Mouse (Mus musculus): Measurements from ENCODE around the gene Nup107. TPM values are rescaled to one million over a fixed set of nuclear protein-coding genes. Genes with fewer than 3 reads are reported as not detected.
A peak's percentile ranks its signal among the peaks of the same experiment; 100 is the strongest.

Gene Nup107
- polyA plus RNA-seq, 1 experiment from 2014 or later: 45.2 TPM

- Histone ChIP-seq H3K4me1 (ENCODE audit: control insufficient read depth, insufficient read depth, low read length) (peaks cover 15% of the 10 kb centered on the region), H3K4me3 (replicated peaks; ENCODE audit: low read depth, low read length) (peak within 1 kb of the TSS; percentile 94), H3K9ac (replicated peaks; ENCODE audit: low read length) (peak within 1 kb of the TSS; percentile 100), H3K27ac (replicated peaks; ENCODE audit: low read depth, low read length) (peak within 1 kb of the TSS; percentile 99), H3K9me3 (ENCODE audit: control insufficient read depth, low read length) (no peaks in the 10 kb centered on the region), H3K36me3 (ENCODE audit: control insufficient read depth, insufficient read depth, low read length) (peaks cover 15% of the 10 kb centered on the region), H3K4me2 (ENCODE audit: low read length) (peak within 1 kb of the TSS; percentile 71), H3K27me3 (ENCODE audit: control insufficient read depth, insufficient read depth, low read length) (no peaks in the 10 kb centered on the region)
- under 1% methylated on average over 52 of the region's 52 CpGs for WGBS
- DNase-seq (peak; percentile 99), ATAC-seq (ENCODE audit: low FRiP score, low TSS enrichment) (peak; percentile 95)
Observed at GRCm38 (mm10) chr10:117710604-117711141, 81.8 kb downstream of the Nup107 start, which contains the start of gene Mdm2. Gene Mdm2, minus strand, starts transcription at chr10:117710758.

GRCm38 (mm10) chr10:117709930-117710603, 82.4 kb downstream of the Nup107 start:
- H3K4me2 ChIP-seq (ENCODE audit: low read length): peak overlapping the region; percentile 69
- no peaks in the 10 kb centered on the region for H3K9me3 ChIP-seq (ENCODE audit: control insufficient read depth, low read length)
- ATAC-seq (ENCODE audit: low FRiP score, low TSS enrichment) (peak; percentile 77), DNase-seq (peak; percentile 92)
- H3K27ac ChIP-seq (replicated peaks; ENCODE audit: low read depth, low read length): peak overlapping the region; percentile 99
- WGBS: under 1% methylated on average over 71 of the region's 71 CpGs
- no peaks in the 10 kb centered on the region for H3K27me3 ChIP-seq (ENCODE audit: control insufficient read depth, insufficient read depth, low read length)
- peaks cover 20% of the 10 kb centered on the region for H3K36me3 ChIP-seq (ENCODE audit: control insufficient read depth, insufficient read depth, low read length)
- H3K4me3 ChIP-seq (replicated peaks; ENCODE audit: low read depth, low read length): peak overlapping the region; percentile 94
- H3K4me1 ChIP-seq (ENCODE audit: control insufficient read depth, insufficient read depth, low read length): peaks cover 15% of the 10 kb centered on the region
- H3K9ac ChIP-seq (replicated peaks; ENCODE audit: low read length): peak overlapping the region; percentile 100

- Histone ChIP-seq H3K9ac (replicated peaks; ENCODE audit: low read length) (peak overlapping the region; percentile 100), H3K27me3 (ENCODE audit: control insufficient read depth, insufficient read depth, low read length) (no peaks in the 10 kb centered on the region), H3K27ac (replicated peaks; ENCODE audit: low read depth, low read length) (no peak overlapping the region), H3K9me3 (ENCODE audit: control insufficient read depth, low read length) (no peaks in the 10 kb centered on the region), H3K4me1 (ENCODE audit: control insufficient read depth, insufficient read depth, low read length) (peaks cover 15% of the 10 kb centered on the region), H3K4me3 (replicated peaks; ENCODE audit: low read depth, low read length) (peak overlapping the region; percentile 94), H3K36me3 (ENCODE audit: control insufficient read depth, insufficient read depth, low read length) (peaks cover 27% of the 10 kb centered on the region), H3K4me2 (ENCODE audit: low read length) (peak overlapping the region; percentile 69)
- DNase-seq: no peak
- no peak for ATAC-seq (ENCODE audit: low FRiP score, low TSS enrichment)
- 58% methylated on average over 12 of the region's 12 CpGs for WGBS
Observed at GRCm38 (mm10) chr10:117709326-117709830, 83.1 kb downstream of the Nup107 start.

- H3K4me1 ChIP-seq (ENCODE audit: control insufficient read depth, insufficient read depth, low read length): peaks cover 15% of the 10 kb centered on the region
- ATAC-seq (ENCODE audit: low FRiP score, low TSS enrichment): no peak
- DNase-seq: no peak
- peak overlapping the region; percentile 69 for H3K4me2 ChIP-seq (ENCODE audit: low read length)
- H3K36me3 ChIP-seq (ENCODE audit: control insufficient read depth, insufficient read depth, low read length): peaks cover 33% of the 10 kb centered on the region
- H3K9ac ChIP-seq (replicated peaks; ENCODE audit: low read length): 0 out of 2 replicates have a peak overlapping the region, but pooled peaks have one; percentile 100
- peak overlapping the region; percentile 94 for H3K4me3 ChIP-seq (replicated peaks; ENCODE audit: low read depth, low read length)
- H3K9me3 ChIP-seq (ENCODE audit: control insufficient read depth, low read length): no peaks in the 10 kb centered on the region
- no peak overlapping the region for H3K27ac ChIP-seq (replicated peaks; ENCODE audit: low read depth, low read length)
- 92% methylated on average over 9 of the region's 9 CpGs for WGBS
- H3K27me3 ChIP-seq (ENCODE audit: control insufficient read depth, insufficient read depth, low read length): no peaks in the 10 kb centered on the region
Observed at GRCm38 (mm10) chr10:117708856-117709255, 83.6 kb downstream of the Nup107 start.

GRCm38 (mm10) chr10:117708376-117708775, 84.1 kb downstream of the Nup107 start:
- DNase-seq (no peak), ATAC-seq (ENCODE audit: low FRiP score, low TSS enrichment) (no peak)
- no peaks in the 10 kb centered on the region for H3K9me3 ChIP-seq (ENCODE audit: control insufficient read depth, low read length)
- peaks cover 37% of the 10 kb centered on the region for H3K36me3 ChIP-seq (ENCODE audit: control insufficient read depth, insufficient read depth, low read length)
- H3K9ac ChIP-seq (replicated peaks; ENCODE audit: low read length): no peak overlapping the region
- WGBS: 96% methylated on average over 2 of the region's 2 CpGs
- no peaks in the 10 kb centered on the region for H3K27me3 ChIP-seq (ENCODE audit: control insufficient read depth, insufficient read depth, low read length)
- H3K4me1 ChIP-seq (ENCODE audit: control insufficient read depth, insufficient read depth, low read length): peaks cover 15% of the 10 kb centered on the region
- H3K4me2 ChIP-seq (ENCODE audit: low read length): no peak overlapping the region; the same call in 1 of the 2 replicates
- no peak overlapping the region for H3K4me3 ChIP-seq (replicated peaks; ENCODE audit: low read depth, low read length)
- H3K27ac ChIP-seq (replicated peaks; ENCODE audit: low read depth, low read length): no peak overlapping the region

- H3K9me3 ChIP-seq (ENCODE audit: control insufficient read depth, low read length): no peaks in the 10 kb centered on the region
- peaks cover 48% of the 10 kb centered on the region for H3K36me3 ChIP-seq (ENCODE audit: control insufficient read depth, insufficient read depth, low read length)
- peaks cover 15% of the 10 kb centered on the region for H3K4me1 ChIP-seq (ENCODE audit: control insufficient read depth, insufficient read depth, low read length)
- ATAC-seq (ENCODE audit: low FRiP score, low TSS enrichment): no peak
- H3K4me3 ChIP-seq (replicated peaks; ENCODE audit: low read depth, low read length): no peak overlapping the region
- no peak overlapping the region for H3K9ac ChIP-seq (replicated peaks; ENCODE audit: low read length)
- DNase-seq: no peak
- no peaks in the 10 kb centered on the region for H3K27me3 ChIP-seq (ENCODE audit: control insufficient read depth, insufficient read depth, low read length)
- WGBS: 96% methylated on average over 2 of the region's 2 CpGs
- no peak overlapping the region for H3K4me2 ChIP-seq (ENCODE audit: low read length)
- H3K27ac ChIP-seq (replicated peaks; ENCODE audit: low read depth, low read length): no peak overlapping the region
Observed at GRCm38 (mm10) chr10:117707114-117707838, 85.2 kb downstream of the Nup107 start.

- Histone ChIP-seq H3K27me3 (ENCODE audit: control insufficient read depth, insufficient read depth, low read length) (no peaks in the 10 kb centered on the region), H3K27ac (replicated peaks; ENCODE audit: low read depth, low read length) (no peak overlapping the region), H3K4me2 (ENCODE audit: low read length) (no peak overlapping the region), H3K36me3 (ENCODE audit: control insufficient read depth, insufficient read depth, low read length) (peaks cover 56% of the 10 kb centered on the region), H3K4me3 (replicated peaks; ENCODE audit: low read depth, low read length) (no peak overlapping the region), H3K4me1 (ENCODE audit: control insufficient read depth, insufficient read depth, low read length) (peaks cover 14% of the 10 kb centered on the region), H3K9ac (replicated peaks; ENCODE audit: low read length) (no peak overlapping the region), H3K9me3 (ENCODE audit: control insufficient read depth, low read length) (no peaks in the 10 kb centered on the region)
- DNase-seq (no peak), ATAC-seq (ENCODE audit: low FRiP score, low TSS enrichment) (no peak)
- WGBS: 79% methylated on average over 6 of the region's 6 CpGs
Observed at GRCm38 (mm10) chr10:117706440-117706839, 86.1 kb downstream of the Nup107 start.

GRCm38 (mm10) chr10:117705806-117706205, 86.7 kb downstream of the Nup107 start:
- Histone ChIP-seq H3K27ac (replicated peaks; ENCODE audit: low read depth, low read length) (no peak overlapping the region), H3K27me3 (ENCODE audit: control insufficient read depth, insufficient read depth, low read length) (no peaks in the 10 kb centered on the region), H3K4me1 (ENCODE audit: control insufficient read depth, insufficient read depth, low read length) (peaks cover 10% of the 10 kb centered on the region), H3K4me3 (replicated peaks; ENCODE audit: low read depth, low read length) (no peak overlapping the region), H3K9ac (replicated peaks; ENCODE audit: low read length) (no peak overlapping the region), H3K4me2 (ENCODE audit: low read length) (no peak overlapping the region), H3K36me3 (ENCODE audit: control insufficient read depth, insufficient read depth, low read length) (peaks cover 61% of the 10 kb centered on the region), H3K9me3 (ENCODE audit: control insufficient read depth, low read length) (no peaks in the 10 kb centered on the region)
- DNase-seq: no peak
- ATAC-seq (ENCODE audit: low FRiP score, low TSS enrichment): no peak
